Mouse (Mus musculus) stomach, postnatal 0 days (tissue): ENCODE measurements around the gene Itgb7. TPM values are rescaled to one million over a fixed set of nuclear protein-coding genes. Genes with fewer than 3 reads are reported as not detected.
"Not testable (repeated sequence)": the region's sequence is repeated elsewhere in the genome, so short reads cannot be mapped to it uniquely, and the experiment has no call there.

Experiments
- ATAC-seq: fragments of 200-750 bp; cut with Nextera tagmentation; 2 replicates; pipeline ENCODE4 v1.8.0; 2017; ENCODE audit not compliant: low FRiP score, low TSS enrichment
- DNase-seq: peaks from one replicate; pipeline ENCODE4 v3.0.0-alpha.2; 2016; ENCODE audit warnings: low spot score
- H3K27ac ChIP-seq: fragments of 300-500 bp; sonication (generic); replicated peaks from 2 replicates; pipeline ENCODE4 v1.5.1; 2014; ENCODE audit warnings: mild to moderate bottlenecking, control low read depth
- H3K27me3 ChIP-seq: fragments of 300-500 bp; sonication (generic); 2 replicates; pipeline ENCODE4 v1.6.1; 2014; ENCODE audit warnings: low read length; ENCODE audit not compliant: control insufficient read depth, insufficient read depth
- H3K36me3 ChIP-seq: fragments of 300-500 bp; sonication (generic); 2 replicates; pipeline ENCODE4 v1.6.1; 2014; ENCODE audit warnings: low read length, mixed read lengths; ENCODE audit not compliant: control insufficient read depth, insufficient read depth
- H3K4me1 ChIP-seq: fragments of 300-500 bp; sonication (generic); replicated peaks from 2 replicates; pipeline ENCODE4 v1.6.1; 2014; ENCODE audit warnings: antibody characterized with exemption; ENCODE audit not compliant: control insufficient read depth, insufficient read depth
- H3K4me2 ChIP-seq: fragments of 300-500 bp; sonication (generic); replicated peaks from 2 replicates; pipeline ENCODE4 v1.6.1; 2014; ENCODE audit warnings: low read depth, mild to moderate bottlenecking, control low read depth, moderate library complexity
- H3K4me3 ChIP-seq: fragments of 300-500 bp; sonication (generic); 2 replicates; pipeline ENCODE4 v1.5.1; 2014; ENCODE audit warnings: low read depth, low read length, control low read depth
- H3K9ac ChIP-seq: fragments of 300-500 bp; sonication (generic); 2 replicates; pipeline ENCODE4 v1.6.1; 2014; ENCODE audit warnings: mild to moderate bottlenecking, low read length, control low read depth, mixed read lengths
- H3K9me3 ChIP-seq: fragments of 300-500 bp; sonication (generic); 2 replicates; pipeline ENCODE4 v1.6.1; 2016; ENCODE audit warnings: low read length; ENCODE audit not compliant: control insufficient read depth
- CTCF ChIP-seq: IDR thresholded peaks from 2 replicates; pipeline ENCODE4 v1.5.1; 2016; ENCODE audit warnings: antibody characterized with exemption, low read depth, mild to moderate bottlenecking, moderate library complexity
- EP300 ChIP-seq: optimal IDR thresholded peaks from 2 replicates; pipeline ENCODE3; 2016; ENCODE audit warnings: antibody characterized with exemption
- WGBS: fragments of 180-500 bp; shearing (Covaris S2); extraction: QIAGEN DNeasy Blood & Tissue Kit; methylation state at CpG from one replicate; pipeline ENCODE4 v1.1.7; 2014; 5-methylcytosine and 5-hydroxymethylcytosine counted together
- polyA plus RNA-seq: library from polyadenylated mRNA; unstranded; fragments of >200 nt; fragmentation: Nextera tagmentation; extraction: Ambion mirVana; gene quantifications from 2 replicates; pipeline ENCODE4 v1.2.1, GENCODE M21; 2015

The Itgb7 gene
- polyA plus RNA-seq, 1 experiment from 2014 or later = 1.2 TPM

DNA sequence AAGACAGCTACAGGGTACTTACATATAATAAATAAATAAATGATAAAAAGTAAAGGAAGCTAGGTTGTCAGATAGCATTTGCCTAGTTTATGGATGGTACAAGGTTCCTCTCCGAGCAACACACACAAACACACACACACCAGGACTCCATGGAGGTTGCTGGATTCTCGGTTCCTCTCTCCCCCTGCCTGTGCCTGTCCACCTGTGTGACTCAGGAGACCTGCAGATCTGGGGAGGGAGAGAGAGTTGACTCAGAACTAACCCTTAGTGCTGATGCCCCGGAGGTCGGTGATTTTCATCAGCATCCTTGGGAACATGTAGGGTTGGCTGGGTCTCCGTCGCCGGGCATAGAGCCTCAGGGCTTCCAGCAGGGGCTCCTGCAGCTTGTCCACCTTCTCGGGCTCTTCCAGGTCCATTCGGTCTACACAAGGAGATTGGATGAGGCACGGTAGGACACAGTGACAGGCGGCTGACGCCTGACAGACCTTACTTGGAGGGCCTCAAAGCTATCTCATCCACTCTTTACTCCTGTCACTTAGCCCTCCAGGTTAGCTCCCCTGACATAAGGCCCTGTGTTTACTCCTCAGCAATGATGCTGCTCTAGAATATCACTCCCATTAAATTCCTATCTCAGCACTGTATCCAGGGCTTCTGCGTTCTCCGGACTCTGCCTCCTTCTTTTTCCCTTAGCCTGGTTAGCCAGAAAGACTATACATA, 7.0 kb upstream of the Itgb7 start:
- peaks cover 9% of the 10 kb centered on the region for H3K4me1 ChIP-seq
- no peak overlapping the region; the same call in 1 of the 2 replicates for H3K27ac ChIP-seq
- no peaks in the 10 kb centered on the region for H3K9me3 ChIP-seq
- H3K4me3 ChIP-seq = no peak overlapping the region
- no peak overlapping the region for H3K9ac ChIP-seq
- peaks cover 9% of the 10 kb centered on the region; the same call in 1 of the 2 replicates for H3K36me3 ChIP-seq
- ATAC-seq (no peak), DNase-seq (no peak)
- no peak overlapping the region for H3K4me2 ChIP-seq
- no peaks in the 10 kb centered on the region for H3K27me3 ChIP-seq
- TF ChIP-seq CTCF (no peak), EP300 (no peak)
- WGBS = 86% methylated on average over 14 of the region's 14 CpGs

DNA sequence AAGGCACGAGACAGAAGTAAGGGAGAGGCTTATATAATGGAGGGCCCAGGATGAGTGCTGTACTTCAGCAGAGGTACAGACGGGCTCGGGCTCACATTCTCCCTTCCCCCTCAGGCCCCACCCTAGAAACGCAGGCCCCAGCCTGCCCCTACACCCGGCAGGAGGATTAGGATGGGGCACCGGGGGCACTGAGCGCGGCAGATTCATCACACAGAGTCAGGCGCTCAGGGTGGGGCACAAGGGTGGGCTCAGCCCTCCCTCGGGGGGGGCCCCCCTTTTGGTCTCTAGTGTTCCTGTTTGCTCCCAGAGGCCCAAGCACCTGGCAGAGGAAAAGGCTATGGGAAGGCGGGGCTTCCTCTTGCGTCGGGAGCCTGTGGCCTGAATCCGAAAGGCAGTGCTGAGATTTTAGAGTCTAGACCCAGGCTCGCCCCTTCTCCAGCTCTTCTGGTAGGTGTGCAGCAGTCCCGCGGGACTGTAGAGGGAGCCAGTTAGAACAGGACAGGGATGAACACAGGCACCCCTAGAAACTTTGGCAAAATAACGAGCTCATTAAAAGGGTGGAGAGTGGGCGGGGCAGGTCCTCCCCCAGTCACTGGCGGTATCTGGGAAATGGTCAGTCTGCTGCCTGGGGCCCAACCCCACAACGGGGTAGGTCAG, 3.8 kb upstream of the Itgb7 start:
- H3K4me2 ChIP-seq = peak overlapping the region; percentile 37
- peak; percentile 80 for DNase-seq
- H3K4me3 ChIP-seq = peak overlapping the region; percentile 8
- H3K4me1 ChIP-seq = no peaks in the 10 kb centered on the region
- peak overlapping the region; percentile 31; the same call in 1 of the 2 replicates for H3K9ac ChIP-seq
- WGBS = 14% methylated on average over 20 of the region's 21 CpGs
- peaks cover 6% of the 10 kb centered on the region; the same call in 1 of the 2 replicates for H3K36me3 ChIP-seq
- peak; percentile 81 for TF ChIP-seq EP300
- TF ChIP-seq CTCF = peak; percentile 44
- ATAC-seq = peak; percentile 77
- H3K9me3 ChIP-seq = no peaks in the 10 kb centered on the region
- no peaks in the 10 kb centered on the region for H3K27me3 ChIP-seq
- peak overlapping the region; percentile 69 for H3K27ac ChIP-seq

DNA sequence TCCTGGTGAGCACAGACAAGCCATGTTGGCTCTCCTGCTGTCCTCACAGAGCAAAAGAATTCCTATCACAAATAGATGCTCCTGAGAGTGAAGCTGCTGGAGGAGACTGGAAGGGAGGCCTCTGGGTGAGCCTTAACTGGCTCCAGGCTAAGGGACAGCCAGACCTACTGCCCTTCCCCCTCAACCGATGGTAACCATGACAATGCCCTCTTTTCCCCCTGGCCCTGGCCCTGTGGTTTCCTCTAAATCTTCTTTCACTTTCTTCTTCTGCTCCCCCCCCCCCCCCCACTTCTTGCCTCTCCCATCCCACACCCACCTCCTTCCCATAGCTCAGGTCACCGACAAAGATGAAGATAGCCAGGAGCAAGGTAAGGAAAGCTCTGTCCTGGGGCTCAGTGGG, 2.2 kb upstream of the Itgb7 start:
- Histone ChIP-seq H3K27me3 (no peaks in the 10 kb centered on the region), H3K4me2 (no peak overlapping the region), H3K27ac (no peak overlapping the region), H3K4me1 (no peaks in the 10 kb centered on the region), H3K9me3 (no peaks in the 10 kb centered on the region), H3K36me3 (peaks cover 5% of the 10 kb centered on the region; the same call in 1 of the 2 replicates), H3K9ac (no peak overlapping the region; the same call in 1 of the 2 replicates), H3K4me3 (no peak overlapping the region)
- TF ChIP-seq CTCF (no peak), EP300 (no peak)
- DNase-seq (no peak), ATAC-seq (no peak)
- 15% methylated on average over 2 of the region's 2 CpGs for WGBS

DNA sequence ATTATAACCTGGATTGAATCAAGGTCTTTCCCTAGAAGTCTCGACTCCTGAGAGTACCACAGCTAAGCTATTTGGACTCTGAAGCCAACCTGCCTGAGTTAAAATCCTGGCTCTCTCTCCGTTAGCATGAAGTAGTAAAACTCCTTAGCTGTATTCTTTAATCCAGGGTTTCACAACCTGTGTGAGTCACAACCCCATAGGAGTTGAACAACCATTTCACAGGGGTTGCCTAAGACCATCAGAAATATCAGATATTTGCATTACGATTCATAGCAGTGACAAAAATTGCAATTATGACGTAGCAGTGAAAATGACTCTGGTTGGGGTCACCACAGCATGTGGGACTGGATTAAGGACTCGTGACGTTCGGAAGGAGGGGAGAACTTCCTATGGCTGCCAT, 1.0 kb upstream of the Itgb7 start:
- no peak for DNase-seq
- Histone ChIP-seq H3K4me3 (no peak overlapping the region), H3K4me1 (no peaks in the 10 kb centered on the region), H3K36me3 (peaks cover 3% of the 10 kb centered on the region; the same call in 1 of the 2 replicates), H3K9me3 (no peaks in the 10 kb centered on the region), H3K4me2 (no peak overlapping the region), H3K27me3 (no peaks in the 10 kb centered on the region), H3K9ac (no peak overlapping the region), H3K27ac (no peak overlapping the region)
- no peak for TF ChIP-seq EP300
- TF ChIP-seq CTCF = no peak
- ATAC-seq = no peak
- WGBS = 74% methylated on average over 7 of the region's 7 CpGs

DNA sequence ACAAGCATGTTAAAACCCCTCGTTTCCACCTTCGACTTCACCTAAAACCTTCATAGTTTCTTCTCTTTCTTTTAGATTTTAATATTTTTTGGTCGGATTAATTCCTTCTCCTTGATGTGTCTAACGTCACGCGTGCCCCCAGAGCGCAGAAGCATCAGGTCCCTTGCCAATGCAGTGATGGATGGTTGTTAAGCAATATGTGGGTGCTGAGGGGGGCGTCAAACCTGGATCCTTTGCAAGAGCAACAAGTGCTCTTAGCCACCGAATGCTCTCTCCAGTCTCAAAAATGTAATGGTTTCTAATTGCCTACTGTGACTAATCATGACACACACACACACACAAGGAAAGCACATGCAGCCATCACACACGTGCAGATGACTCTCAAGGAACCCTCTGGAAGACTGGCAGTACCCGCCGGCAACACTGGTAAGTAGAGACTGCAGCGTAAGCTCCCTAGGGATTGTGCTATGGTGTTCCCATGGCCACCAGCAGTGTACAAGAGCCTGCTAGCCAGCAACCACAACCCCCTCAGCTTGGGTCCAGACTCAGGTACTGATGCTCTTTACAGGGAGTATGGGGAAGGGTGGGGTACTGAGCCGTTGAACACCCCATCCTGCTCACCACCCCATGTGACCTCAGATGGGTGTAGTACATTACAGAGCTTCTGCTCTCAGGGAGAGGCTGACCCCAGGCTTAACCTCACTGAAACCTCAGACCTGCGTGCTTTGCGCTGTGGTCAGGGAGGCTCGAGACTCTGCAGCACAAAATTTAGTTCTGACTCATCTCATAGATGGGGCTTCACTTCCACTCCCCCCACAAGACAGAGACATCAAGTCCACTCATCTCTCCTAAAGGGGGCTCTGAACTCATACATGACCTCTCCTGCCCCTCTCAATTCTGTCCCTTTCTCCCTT, 1.1 kb downstream of the Itgb7 start:
- H3K9me3 ChIP-seq = no peaks in the 10 kb centered on the region
- no peak for DNase-seq
- no peaks in the 10 kb centered on the region for H3K27me3 ChIP-seq
- H3K27ac ChIP-seq = no peak overlapping the region
- no peak overlapping the region for H3K9ac ChIP-seq
- H3K4me3 ChIP-seq = no peak overlapping the region
- TF ChIP-seq CTCF (no peak), EP300 (no peak)
- H3K4me1 ChIP-seq = no peaks in the 10 kb centered on the region
- H3K36me3 ChIP-seq = no peaks in the 10 kb centered on the region; the same call in 1 of the 2 replicates
- no peak overlapping the region for H3K4me2 ChIP-seq
- WGBS = 75% methylated on average over 17 of the region's 17 CpGs
- no peak for ATAC-seq

DNA sequence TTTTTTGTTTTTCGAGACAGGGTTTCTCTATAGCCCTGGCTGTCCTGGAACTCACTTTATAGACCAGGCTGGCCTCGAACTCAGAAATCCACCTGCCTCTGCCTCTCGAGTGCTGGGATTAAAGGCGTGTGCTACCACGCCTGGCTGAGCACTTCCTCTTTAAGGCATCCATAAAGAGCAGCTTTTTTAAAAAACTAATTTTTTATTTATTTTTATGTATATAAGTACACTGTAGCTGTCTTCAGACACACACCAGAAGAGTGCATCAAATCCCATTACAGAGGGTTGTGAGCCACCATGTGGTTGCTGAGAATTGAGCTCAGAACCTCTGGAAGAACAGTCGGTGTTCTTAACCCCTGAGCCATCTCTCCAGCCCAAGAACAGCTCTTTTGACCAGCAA, 6.1 kb downstream of the Itgb7 start:
- not testable (repeated sequence) for DNase-seq

More for the DNA sequence above, 6.1 kb downstream of the Itgb7 start:
- not testable (repeated sequence) for H3K27ac ChIP-seq, H3K9me3 ChIP-seq, H3K27me3 ChIP-seq, ATAC-seq, H3K4me3 ChIP-seq, H3K36me3 ChIP-seq, H3K4me2 ChIP-seq, H3K9ac ChIP-seq, H3K4me1 ChIP-seq
- 75% methylated on average over 6 of the region's 6 CpGs for WGBS
